Mouse (Mus musculus): ENCODE measurements around the gene Myh1.

Myh1 gene

DNA sequence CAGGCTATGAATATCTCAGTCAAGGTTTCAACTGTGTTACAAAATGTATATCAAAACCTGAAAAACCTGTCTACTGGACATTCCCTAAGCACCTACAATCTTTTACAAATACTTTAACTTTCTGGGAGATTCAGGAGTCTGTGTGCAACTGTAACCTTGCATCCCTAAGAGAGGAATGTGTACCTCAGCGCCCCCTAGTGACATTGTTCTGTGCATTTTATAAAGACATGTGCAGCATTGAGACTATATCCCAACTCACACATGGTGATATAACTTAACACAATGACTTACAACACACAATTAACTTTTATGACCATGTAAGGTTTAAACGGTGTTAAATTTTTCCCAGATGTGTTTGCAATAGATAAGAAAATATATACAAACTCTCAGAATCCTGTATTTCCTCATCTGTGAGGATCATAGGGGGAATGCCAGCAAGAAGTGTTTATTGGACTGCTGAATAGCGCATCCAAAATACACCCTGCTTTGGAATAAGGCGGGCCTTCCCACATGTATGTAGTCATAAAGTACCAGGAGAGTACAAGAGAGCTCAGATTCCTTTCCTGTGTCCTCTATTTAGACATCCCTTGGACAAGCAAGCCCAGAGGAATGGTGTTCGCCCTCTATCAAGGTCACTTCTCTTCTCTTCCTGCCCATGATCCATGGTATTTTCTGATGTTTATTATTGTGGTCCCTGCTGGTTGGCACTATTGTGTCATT is 35.9 kb downstream of the Myh1 start:
- DNase-seq (ENCODE audit: low spot score): no peak

DNA sequence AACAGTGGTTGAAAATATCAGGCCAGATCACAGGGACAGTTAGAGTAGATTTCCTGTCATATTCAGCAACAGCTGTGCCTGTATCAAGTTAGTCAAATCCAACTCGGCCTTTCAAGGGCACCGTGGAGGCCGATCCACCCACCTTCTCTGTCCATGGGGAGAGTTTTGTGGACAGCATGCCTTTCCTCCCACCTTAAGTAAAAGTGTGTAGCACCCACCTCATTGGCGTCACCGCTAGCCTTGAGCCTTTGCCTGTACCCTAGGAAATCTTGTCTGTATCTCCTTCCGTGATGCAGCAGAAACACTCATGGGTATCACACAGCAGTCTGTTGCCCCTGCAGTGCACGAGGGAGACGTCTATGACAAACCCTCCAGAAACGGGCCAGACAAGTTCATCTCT is 36.9 kb downstream of the Myh1 start:
- DNase-seq (ENCODE audit: low spot score): no peak

DNA sequence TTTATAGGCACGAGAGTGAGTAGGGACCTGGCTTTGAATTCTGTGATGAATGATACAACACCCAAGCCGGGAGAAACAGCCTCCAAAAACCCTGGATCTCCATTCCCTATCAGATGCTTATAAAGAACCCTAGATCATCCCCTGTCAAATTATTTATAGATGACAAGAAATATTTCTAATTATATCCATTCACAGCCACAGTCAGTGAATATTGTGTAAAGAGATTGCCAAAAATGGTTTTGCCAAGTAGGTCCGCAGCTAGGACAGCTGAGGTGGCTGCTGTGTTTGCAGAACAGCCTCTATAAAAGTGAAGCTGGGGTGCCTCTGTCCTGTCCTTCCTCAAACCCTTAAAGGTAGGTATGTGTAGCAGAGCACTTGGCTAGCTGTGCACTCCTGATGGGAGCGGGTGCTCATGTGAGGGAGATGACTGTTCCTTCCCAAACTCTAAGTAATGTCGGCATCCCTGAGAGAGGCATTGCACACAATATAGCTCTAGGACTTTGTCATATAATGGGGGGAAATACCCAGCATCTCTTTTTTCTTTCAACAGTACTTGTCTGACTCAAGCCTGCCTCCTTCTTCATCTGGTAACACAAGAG is 37.7 kb downstream of the Myh1 start, which contains the start of gene Myh4:
Gene Myh4, plus strand, starts transcription at position 549 of the 599 bp plus-strand sequence.
- DNase-seq (ENCODE audit: low spot score): no peak

DNA sequence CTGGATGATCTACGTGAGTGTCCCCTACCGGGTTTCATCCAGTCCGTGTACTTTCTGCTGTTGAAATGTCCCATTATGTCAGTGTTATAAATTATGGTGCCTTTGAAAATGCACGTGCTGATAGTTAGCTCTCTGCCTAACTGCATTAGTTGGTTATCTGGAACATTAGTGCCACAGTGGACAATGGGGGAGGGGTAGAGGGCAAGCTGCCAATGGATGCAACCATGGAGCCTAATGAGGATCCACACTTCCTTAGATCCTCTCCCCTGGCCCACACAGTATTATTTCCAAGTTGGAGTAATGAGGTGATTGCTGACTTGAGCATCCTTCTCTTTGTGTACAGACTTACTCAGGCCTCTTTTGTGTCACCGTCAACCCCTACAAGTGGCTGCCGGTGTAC is 41.2 kb downstream of the Myh1 start:
- DNase-seq (ENCODE audit: low spot score): no peak

DNA sequence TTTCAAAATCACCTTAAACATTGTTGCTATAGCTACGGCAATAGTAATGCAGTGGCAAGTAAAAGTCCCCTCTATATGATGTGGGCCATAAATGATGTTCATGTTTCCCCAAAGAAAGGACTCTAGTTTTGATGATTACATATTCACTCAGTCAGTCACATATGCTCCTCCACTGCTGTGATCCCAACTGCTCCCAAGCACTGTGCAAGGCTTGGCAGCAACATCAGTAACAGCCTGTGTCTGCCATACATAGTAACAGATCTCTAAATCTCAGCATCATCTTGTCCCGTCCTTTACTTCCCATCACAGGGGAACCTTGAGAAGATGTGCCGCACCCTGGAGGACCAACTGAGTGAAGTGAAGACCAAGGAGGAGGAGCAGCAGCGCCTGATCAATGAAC is 53.8 kb downstream of the Myh1 start:
- no peak for DNase-seq (ENCODE audit: low spot score)

DNA sequence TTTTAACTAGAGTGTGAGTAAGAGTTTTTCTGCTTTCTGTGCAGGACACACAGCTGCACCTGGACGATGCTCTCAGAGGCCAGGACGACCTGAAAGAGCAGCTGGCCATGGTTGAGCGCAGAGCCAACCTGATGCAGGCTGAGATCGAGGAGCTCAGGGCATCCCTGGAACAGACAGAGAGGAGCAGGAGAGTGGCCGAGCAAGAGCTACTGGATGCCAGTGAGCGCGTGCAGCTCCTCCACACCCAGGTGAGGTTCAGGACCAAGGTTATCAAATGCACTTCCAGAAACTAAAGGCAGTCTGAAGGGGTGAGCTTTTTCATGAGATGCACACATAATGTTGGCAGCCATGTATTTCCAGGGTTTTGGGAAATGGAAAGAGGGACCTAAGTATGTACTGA is 57.2 kb downstream of the Myh1 start:
- DNase-seq (ENCODE audit: low spot score): no peak

DNA sequence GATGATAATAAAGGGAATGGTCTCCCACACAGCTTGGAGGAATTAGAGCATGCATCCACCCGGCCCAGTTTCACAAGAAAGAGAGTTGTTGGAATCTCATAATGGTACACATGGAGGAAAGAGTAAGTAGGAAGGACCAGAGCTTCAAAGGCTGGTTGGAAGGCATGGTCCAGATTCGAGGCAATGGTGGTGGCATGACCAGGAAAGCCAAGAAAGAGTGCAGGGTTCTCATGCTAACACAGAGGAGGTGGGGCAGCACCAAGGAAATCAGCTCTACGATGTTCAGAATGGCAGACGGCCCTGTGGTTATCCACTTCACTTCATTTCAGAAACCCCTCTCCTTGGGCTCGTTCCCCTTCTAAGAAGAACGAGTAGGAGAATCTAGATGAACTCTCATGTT is 61.1 kb downstream of the Myh1 start:
- no peak for DNase-seq (ENCODE audit: low spot score)
